Mouse (Mus musculus): ENCODE data around the gene Spdye4a.

- TF ChIP-seq CTCF (IDR thresholded peaks at IDR 0.05; ENCODE audit: low read depth, low read length) (no peak), POLR2A (IDR thresholded peaks at IDR 0.05; ENCODE audit: extremely low read depth, insufficient read depth, low read length) (no peak)
These were observed 49.1 kb upstream of the Spdye4a start for GRCm38 (mm10) chr5:143275761-143276160.

Measured in liver, adult 2 months (tissue).